Mouse (Mus musculus) testis, adult 2 months (tissue): ENCODE measurements around the gene Slc16a6.

Source experiments
- CTCF ChIP-seq: fragments of 200-500 bp; IDR thresholded peaks from 2 replicates; pipeline ENCODE4 v1.5.1; 2012; ENCODE audit warnings: low read depth, mild to moderate bottlenecking, inconsistent platforms, low read length, moderate library complexity; ENCODE audit not compliant: control insufficient read depth, insufficient read depth, insufficient replicate concordance
- POLR2A ChIP-seq: fragments of 200-500 bp; IDR thresholded peaks from 2 replicates; pipeline ENCODE4 v1.6.1; 2012; ENCODE audit warnings: low read depth, mild to moderate bottlenecking, inconsistent platforms, low read length, moderate library complexity; ENCODE audit not compliant: control insufficient read depth

- no peak for TF ChIP-seq POLR2A
- TF ChIP-seq CTCF = no peak
Observed at GRCm38 (mm10) chr11:109423294-109423693, 50.1 kb downstream of the Slc16a6 start.
